Mouse (Mus musculus): Measurements from ENCODE around the gene Npsr1. TPM values are rescaled to one million over a fixed set of nuclear protein-coding genes. Genes with fewer than 3 reads are reported as not detected.

Gene Npsr1
- polyA plus RNA-seq, 1 experiment from 2014 or later, result not detected

DNA sequence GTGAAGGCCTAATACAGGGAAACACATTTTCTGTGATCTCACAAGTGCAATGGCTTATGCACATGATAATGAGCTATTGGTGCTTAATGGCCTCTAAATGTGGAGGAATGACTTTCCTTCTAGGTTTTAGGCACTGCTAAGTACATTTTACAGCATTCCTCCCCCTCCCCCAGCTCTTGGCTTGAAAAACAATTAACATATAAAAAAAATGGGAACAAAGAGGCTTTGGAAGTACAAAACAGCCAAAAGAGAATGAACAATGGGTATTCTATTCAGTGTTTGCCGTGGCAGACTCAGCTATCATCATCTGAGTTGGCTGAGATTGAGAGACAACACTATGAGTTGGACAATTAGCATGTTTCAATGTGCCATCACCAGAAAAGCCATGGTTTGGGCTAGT is 62.6 kb downstream of the Npsr1 start:
- WGBS, result 36% methylated on average over 1 of the region's 1 CpGs

DNA sequence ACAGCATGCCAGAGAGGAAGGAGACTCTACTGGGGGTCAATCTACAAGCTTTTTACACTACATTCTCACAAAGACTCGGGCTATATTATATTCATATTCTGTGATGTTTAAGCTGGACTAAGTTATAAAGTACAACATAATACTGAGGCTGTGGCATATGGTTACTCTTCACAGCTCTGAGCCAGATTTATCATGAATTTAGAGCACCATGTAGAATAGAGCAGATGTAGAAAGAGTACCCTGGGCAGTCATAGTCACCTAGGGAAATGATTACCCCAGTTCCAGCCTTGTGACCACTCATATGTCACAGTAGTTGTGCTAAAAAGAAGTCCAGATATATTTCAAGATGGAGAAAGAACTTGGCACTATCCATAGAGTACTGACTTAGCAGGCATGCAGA is 70.7 kb downstream of the Npsr1 start:
- no peaks in the 10 kb centered on the region for H3K27me3 ChIP-seq
- no peaks in the 10 kb centered on the region for H3K4me1 ChIP-seq
- H3K36me3 ChIP-seq, result no peaks in the 10 kb centered on the region
- no peaks in the 10 kb centered on the region for H3K9me3 ChIP-seq
- H3K4me2 ChIP-seq, result no peak overlapping the region
- no peak overlapping the region for H3K27ac ChIP-seq
- no peak for ATAC-seq (ENCODE audit: insufficient number of reproducible peaks, low FRiP score, low TSS enrichment, low read depth)
- 85% methylated on average over 1 of the region's 1 CpGs for WGBS
- no peak overlapping the region for H3K4me3 ChIP-seq
- no peak overlapping the region for H3K9ac ChIP-seq

More for the DNA sequence above, 62.6 kb downstream of the Npsr1 start:
- no peaks in the 10 kb centered on the region for H3K36me3 ChIP-seq
- no peaks in the 10 kb centered on the region for H3K27me3 ChIP-seq
- no peak overlapping the region for H3K4me2 ChIP-seq
- H3K27ac ChIP-seq, result no peak overlapping the region
- no peak for ATAC-seq (ENCODE audit: insufficient number of reproducible peaks, low FRiP score, low TSS enrichment, low read depth)
- H3K4me1 ChIP-seq, result no peaks in the 10 kb centered on the region
- H3K4me3 ChIP-seq, result no peak overlapping the region
- H3K9ac ChIP-seq, result no peak overlapping the region
- H3K9me3 ChIP-seq, result no peaks in the 10 kb centered on the region

- Histone ChIP-seq H3K4me3 (no peak overlapping the region), H3K27me3 (no peaks in the 10 kb centered on the region), H3K4me2 (no peak overlapping the region), H3K9me3 (no peaks in the 10 kb centered on the region), H3K9ac (no peak overlapping the region), H3K4me1 (no peaks in the 10 kb centered on the region), H3K36me3 (no peaks in the 10 kb centered on the region), H3K27ac (no peak overlapping the region)
- no peak for ATAC-seq (ENCODE audit: insufficient number of reproducible peaks, low FRiP score, low TSS enrichment, low read depth)
- 87% methylated on average over 1 of the region's 1 CpGs for WGBS
Observed at GRCm38 (mm10) chr9:24170728-24171127, 72.9 kb downstream of the Npsr1 start.

DNA sequence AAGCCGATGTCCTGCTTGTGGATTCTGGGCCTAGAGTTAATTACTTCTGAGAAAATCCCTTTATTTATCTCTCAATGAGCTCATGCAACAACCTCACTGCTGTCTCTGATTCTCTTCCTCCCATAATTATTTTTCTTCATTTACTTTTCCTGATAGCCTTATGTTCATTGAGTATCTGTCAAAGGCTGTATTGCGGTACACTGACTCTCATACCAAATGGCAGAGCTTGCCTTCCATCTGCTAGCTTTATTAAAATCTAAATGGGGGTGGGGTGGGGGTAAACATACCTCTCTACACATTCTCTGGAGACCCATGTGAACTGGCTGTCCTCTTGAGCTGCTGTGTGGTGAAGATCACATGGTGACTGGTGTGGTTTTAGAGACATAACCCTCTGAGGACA is 80.9 kb downstream of the Npsr1 start:
- Histone ChIP-seq H3K4me2 (no peak overlapping the region), H3K4me3 (no peak overlapping the region), H3K27me3 (no peaks in the 10 kb centered on the region), H3K36me3 (no peaks in the 10 kb centered on the region), H3K4me1 (no peaks in the 10 kb centered on the region), H3K9ac (no peak overlapping the region), H3K27ac (no peak overlapping the region), H3K9me3 (no peaks in the 10 kb centered on the region)
- ATAC-seq (ENCODE audit: insufficient number of reproducible peaks, low FRiP score, low TSS enrichment, low read depth), result no peak
- 90% methylated on average over 2 of the region's 2 CpGs for WGBS

- no peaks in the 10 kb centered on the region for H3K9me3 ChIP-seq
- H3K36me3 ChIP-seq, result no peaks in the 10 kb centered on the region
- no peaks in the 10 kb centered on the region for H3K27me3 ChIP-seq
- H3K4me2 ChIP-seq, result no peak overlapping the region
- no peak overlapping the region for H3K9ac ChIP-seq
- 88% methylated on average over 7 of the region's 7 CpGs for WGBS
- H3K27ac ChIP-seq, result no peak overlapping the region
- no peak overlapping the region for H3K4me3 ChIP-seq
- H3K4me1 ChIP-seq, result no peaks in the 10 kb centered on the region
- no peak for ATAC-seq (ENCODE audit: insufficient number of reproducible peaks, low FRiP score, low TSS enrichment, low read depth)
Observed at GRCm38 (mm10) chr9:24180926-24181325, 83.1 kb downstream of the Npsr1 start.

- WGBS, result 76% methylated on average over 5 of the region's 5 CpGs
- no peaks in the 10 kb centered on the region for H3K4me1 ChIP-seq
- no peak overlapping the region for H3K27ac ChIP-seq
- H3K4me3 ChIP-seq, result no peak overlapping the region
- H3K4me2 ChIP-seq, result no peak overlapping the region
- no peaks in the 10 kb centered on the region for H3K27me3 ChIP-seq
- H3K9ac ChIP-seq, result no peak overlapping the region
- H3K9me3 ChIP-seq, result no peaks in the 10 kb centered on the region
- no peak for ATAC-seq (ENCODE audit: insufficient number of reproducible peaks, low FRiP score, low TSS enrichment, low read depth)
- H3K36me3 ChIP-seq, result no peaks in the 10 kb centered on the region
Observed at GRCm38 (mm10) chr9:24186289-24186688, 88.5 kb downstream of the Npsr1 start.

DNA sequence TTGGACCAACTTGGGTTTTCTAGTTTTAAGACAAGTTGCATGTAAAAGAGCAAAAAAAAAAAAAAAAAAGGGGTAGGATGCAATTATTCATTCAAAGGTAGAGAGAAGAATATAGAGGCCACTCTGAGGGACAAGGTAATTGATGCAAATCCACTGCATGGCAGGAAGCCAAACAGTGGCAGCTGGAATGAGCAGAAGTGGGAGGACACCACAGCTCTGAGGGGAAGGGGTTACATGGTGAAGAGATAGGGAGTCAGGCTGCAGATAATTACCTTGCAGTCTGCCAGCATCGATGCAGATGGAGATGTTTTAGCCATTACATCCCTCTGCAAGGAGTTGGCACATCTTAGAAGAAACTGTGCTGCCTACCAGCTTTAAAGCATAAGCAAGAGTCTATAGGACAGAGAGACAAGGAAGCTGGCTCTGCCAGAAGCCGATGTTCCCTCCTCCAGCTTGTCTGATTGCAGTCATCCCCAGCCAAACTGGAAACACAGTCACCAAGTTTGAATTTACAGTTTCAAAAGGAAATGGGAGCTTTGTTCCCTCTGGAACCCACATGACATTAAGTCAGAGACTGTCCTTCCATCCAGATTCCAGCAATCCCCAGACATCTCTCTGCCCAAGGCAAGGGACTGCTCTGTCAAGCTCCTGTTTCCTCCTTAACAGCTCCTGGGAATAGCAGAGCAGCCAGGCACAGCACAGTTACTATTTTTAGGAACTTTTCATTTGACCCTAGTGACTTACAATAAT is 91.9 kb downstream of the Npsr1 start:
- Histone ChIP-seq H3K9ac (no peak overlapping the region), H3K27ac (no peak overlapping the region), H3K4me2 (no peak overlapping the region), H3K4me1 (no peaks in the 10 kb centered on the region), H3K9me3 (no peaks in the 10 kb centered on the region), H3K36me3 (no peaks in the 10 kb centered on the region), H3K4me3 (no peak overlapping the region), H3K27me3 (no peaks in the 10 kb centered on the region)
- 50% methylated on average over 2 of the region's 2 CpGs for WGBS
- ATAC-seq (ENCODE audit: insufficient number of reproducible peaks, low FRiP score, low TSS enrichment, low read depth), result no peak

- H3K4me3 ChIP-seq, result no peak overlapping the region
- H3K27ac ChIP-seq, result no peak overlapping the region
- no peak overlapping the region for H3K9ac ChIP-seq
- no peak overlapping the region for H3K4me2 ChIP-seq
- H3K4me1 ChIP-seq, result no peaks in the 10 kb centered on the region
- H3K9me3 ChIP-seq, result no peaks in the 10 kb centered on the region
- no peak for ATAC-seq (ENCODE audit: insufficient number of reproducible peaks, low FRiP score, low TSS enrichment, low read depth)
- no peaks in the 10 kb centered on the region for H3K27me3 ChIP-seq
- whole genome bisulfite sequencing, result 60% methylated on average over 1 of the region's 1 CpGs
- no peaks in the 10 kb centered on the region for H3K36me3 ChIP-seq
Observed at GRCm38 (mm10) chr9:24190261-24190588, 92.4 kb downstream of the Npsr1 start.

- H3K9ac ChIP-seq, result no peak overlapping the region
- no peak overlapping the region for H3K4me3 ChIP-seq
- no peaks in the 10 kb centered on the region for H3K4me1 ChIP-seq
- no peaks in the 10 kb centered on the region for H3K36me3 ChIP-seq
- no peaks in the 10 kb centered on the region for H3K9me3 ChIP-seq
- no peak overlapping the region for H3K27ac ChIP-seq
- no peaks in the 10 kb centered on the region for H3K27me3 ChIP-seq
- WGBS, result 76% methylated on average over 1 of the region's 1 CpGs
- H3K4me2 ChIP-seq, result no peak overlapping the region
- ATAC-seq (ENCODE audit: insufficient number of reproducible peaks, low FRiP score, low TSS enrichment, low read depth), result no peak
Observed at GRCm38 (mm10) chr9:24198254-24198653, 100.5 kb downstream of the Npsr1 start.

DNA sequence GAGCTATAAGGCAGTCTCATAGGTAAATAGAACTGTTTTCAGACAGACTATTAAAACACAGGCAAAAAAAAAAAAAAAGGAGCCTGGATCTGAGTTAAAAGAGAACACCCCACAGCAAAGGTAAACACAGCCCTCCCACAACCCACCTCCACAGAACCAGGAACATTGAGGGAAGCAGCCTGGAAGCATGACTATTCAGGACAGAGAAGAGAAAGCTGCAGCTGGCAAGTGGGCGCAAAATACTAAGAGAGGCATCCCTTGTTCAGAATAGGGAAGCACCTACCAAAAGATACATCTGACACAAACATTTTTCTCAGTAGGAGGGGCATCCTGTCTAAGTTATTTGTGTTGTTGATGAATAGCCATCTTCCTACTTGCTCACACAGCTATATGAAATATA is 113.8 kb downstream of the Npsr1 start:
- Histone ChIP-seq H3K4me3 (no peak overlapping the region), H3K36me3 (no peaks in the 10 kb centered on the region), H3K4me1 (no peaks in the 10 kb centered on the region), H3K27me3 (no peaks in the 10 kb centered on the region), H3K9me3 (no peaks in the 10 kb centered on the region), H3K4me2 (no peak overlapping the region), H3K27ac (no peak overlapping the region), H3K9ac (no peak overlapping the region)
- WGBS, result 97% methylated on average over 1 of the region's 1 CpGs
- ATAC-seq (ENCODE audit: insufficient number of reproducible peaks, low FRiP score, low TSS enrichment, low read depth), result no peak

DNA sequence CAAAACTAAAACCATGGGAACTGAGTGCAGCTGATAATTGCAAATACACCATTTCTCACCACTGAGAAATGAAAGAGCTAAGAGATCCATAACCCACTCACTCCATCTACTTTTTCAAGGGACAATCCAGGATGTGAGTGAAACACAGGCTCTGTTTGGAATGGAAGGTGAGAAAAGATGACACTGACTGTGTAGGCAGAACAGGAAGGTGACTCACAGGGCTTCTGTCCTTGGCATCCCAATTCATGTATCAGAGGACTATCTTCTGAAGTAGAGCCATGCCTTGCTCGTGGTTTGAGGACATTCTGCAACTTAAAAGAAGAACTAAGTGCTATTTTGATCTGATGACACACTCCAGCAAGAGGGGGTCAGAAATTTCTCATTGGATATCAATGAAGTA is 119.9 kb downstream of the Npsr1 start:
- Histone ChIP-seq H3K4me1 (no peaks in the 10 kb centered on the region), H3K27me3 (no peaks in the 10 kb centered on the region), H3K4me2 (no peak overlapping the region), H3K36me3 (no peaks in the 10 kb centered on the region), H3K9ac (no peak overlapping the region), H3K9me3 (no peaks in the 10 kb centered on the region), H3K27ac (no peak overlapping the region), H3K4me3 (no peak overlapping the region)
- no peak for ATAC-seq (ENCODE audit: insufficient number of reproducible peaks, low FRiP score, low TSS enrichment, low read depth)
- 48% methylated on average over 1 of the region's 1 CpGs for WGBS

- ATAC-seq (ENCODE audit: insufficient number of reproducible peaks, low FRiP score, low TSS enrichment, low read depth), result no peak
- Histone ChIP-seq H3K9ac (no peak overlapping the region), H3K27ac (no peak overlapping the region), H3K4me2 (no peak overlapping the region), H3K4me1 (no peaks in the 10 kb centered on the region), H3K9me3 (no peaks in the 10 kb centered on the region), H3K27me3 (no peaks in the 10 kb centered on the region), H3K4me3 (no peak overlapping the region), H3K36me3 (no peaks in the 10 kb centered on the region)
- WGBS, result 72% methylated on average over 1 of the region's 1 CpGs
Observed at GRCm38 (mm10) chr9:24236461-24236860, 138.7 kb downstream of the Npsr1 start.

DNA sequence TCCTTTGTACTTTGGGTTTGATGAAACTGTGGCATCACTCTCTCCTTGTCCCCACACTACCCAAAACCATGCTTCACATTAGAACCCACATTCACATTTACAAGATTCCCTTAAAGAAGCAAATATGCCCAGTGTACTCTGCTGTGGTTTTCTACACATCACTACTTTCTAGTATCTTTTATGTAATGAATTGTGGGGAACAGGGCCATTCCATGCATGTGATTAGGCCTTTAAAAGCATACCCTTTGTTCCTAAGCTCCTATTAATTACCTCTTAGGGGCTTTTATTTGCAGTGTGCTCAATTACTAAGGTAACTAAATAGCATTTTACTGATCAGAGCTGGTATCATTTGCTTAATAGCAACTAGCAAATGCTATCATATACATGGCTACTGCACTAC is 149.8 kb downstream of the Npsr1 start:
- no peak overlapping the region for H3K4me3 ChIP-seq
- no peaks in the 10 kb centered on the region for H3K27me3 ChIP-seq
- H3K9me3 ChIP-seq, result no peaks in the 10 kb centered on the region
- no peaks in the 10 kb centered on the region for H3K36me3 ChIP-seq
- no peak overlapping the region for H3K9ac ChIP-seq
- no peak overlapping the region for H3K4me2 ChIP-seq
- no peaks in the 10 kb centered on the region for H3K4me1 ChIP-seq
- H3K27ac ChIP-seq, result no peak overlapping the region
- ATAC-seq (ENCODE audit: insufficient number of reproducible peaks, low FRiP score, low TSS enrichment, low read depth), result no peak

All from limb, embryonic 15.5 days (tissue).